Mouse (Mus musculus) liver, embryonic 14.5 days (tissue): Measurements from ENCODE around the gene Nap1l4.
A peak's percentile ranks its signal among the peaks of the same experiment; 100 is the strongest.

Source experiments
- CTCF ChIP-seq: IDR thresholded peaks from 2 replicates; pipeline ENCODE4 v1.5.1; 2016; ENCODE audit warnings: antibody characterized with exemption, low read depth, control low read depth
- EP300 ChIP-seq: IDR thresholded peaks from 2 replicates; pipeline ENCODE4 v1.6.1; 2016; ENCODE audit warnings: antibody characterized with exemption, low read depth

DNA sequence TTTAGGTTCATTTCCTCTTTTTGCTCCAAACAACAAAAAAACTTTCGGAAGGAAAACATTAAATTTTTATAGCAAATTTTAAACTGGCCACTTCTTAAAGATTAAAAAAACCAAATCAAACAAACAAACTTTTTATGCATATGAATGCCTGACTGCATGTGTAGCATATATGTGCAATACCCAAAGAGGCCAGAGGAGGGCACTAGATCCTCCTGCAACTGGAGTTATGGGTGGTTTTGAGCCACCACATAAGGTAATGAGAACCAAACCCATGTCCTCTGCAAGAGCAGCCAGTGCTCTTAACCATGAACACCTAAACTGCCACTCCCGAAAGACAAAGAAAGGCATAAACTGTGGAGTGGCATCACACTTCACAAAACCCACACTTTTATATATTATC, 4.5 kb downstream of the Nap1l4 start:
- peak; percentile 77 for TF ChIP-seq CTCF
- TF ChIP-seq EP300, result no peak
